Mouse (Mus musculus): ENCODE measurements around the gene Actl11.

DNA sequence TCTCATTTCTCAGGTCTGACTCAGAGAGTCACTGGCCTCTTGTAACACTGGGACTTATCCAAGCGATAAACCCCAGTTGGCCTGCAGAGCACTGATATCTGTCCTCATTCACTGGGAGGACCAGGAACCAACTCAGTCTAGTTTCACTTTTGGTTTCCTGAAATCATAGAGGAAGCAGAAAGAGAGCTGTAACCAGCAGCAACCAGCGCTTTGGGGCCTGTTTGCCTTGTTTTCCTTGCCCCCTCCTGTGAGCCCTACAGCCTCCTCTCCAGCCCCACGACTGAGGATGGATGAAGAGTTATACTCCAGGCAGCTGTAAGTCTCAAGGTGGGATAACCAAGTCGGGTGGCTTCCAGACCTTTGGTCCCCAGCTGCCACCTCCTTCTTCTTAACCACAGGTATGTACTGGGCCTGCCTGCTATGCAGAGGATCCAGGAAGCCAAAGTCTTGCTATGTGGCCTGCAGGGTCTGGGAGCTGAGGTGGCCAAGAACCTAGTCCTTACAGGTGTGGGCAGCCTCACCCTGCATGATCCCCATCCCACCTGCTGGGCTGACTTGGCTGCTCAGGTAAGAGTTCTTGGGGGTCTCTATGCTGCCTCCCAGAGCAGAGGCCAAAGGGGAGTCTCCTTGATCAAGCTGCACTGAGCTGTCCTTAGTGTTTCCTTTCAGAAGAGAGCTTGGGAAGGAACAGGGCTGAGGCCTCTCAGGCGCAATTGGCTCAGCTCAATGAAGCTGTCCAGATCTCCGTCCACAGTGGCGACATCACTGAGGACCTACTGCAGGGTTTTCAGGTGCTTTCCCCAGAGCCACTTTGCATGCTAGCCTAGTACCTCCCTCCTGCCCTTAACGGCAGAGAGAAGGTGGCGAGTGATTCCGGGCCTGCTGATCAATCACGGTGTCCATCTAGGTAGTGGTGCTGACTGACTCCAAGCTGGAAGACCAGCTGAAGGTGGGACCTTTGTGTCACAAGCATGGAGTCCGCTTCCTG lies 47.4 kb downstream of the Actl11 start, which contains the start of gene Uba7:
- TF ChIP-seq CTCF (IDR thresholded peaks at IDR 0.05; ENCODE audit: control insufficient read depth, insufficient read depth, insufficient read length) (no peak), MYOD1 (IDR thresholded peaks at IDR 0.05; ENCODE audit: control insufficient read depth, insufficient read length, low read depth) (no peak), MAX (IDR thresholded peaks at IDR 0.05) (no peak), USF1 (IDR thresholded peaks at IDR 0.05; ENCODE audit: low read depth) (no peak), CEBPB (IDR thresholded peaks at IDR 0.05; ENCODE audit: low read depth) (no peak)
